Mouse (Mus musculus) hindbrain, embryonic 16.5 days (tissue): ENCODE results near the gene Rbm18. TPM values are rescaled to one million over a fixed set of nuclear protein-coding genes. Genes with fewer than 3 reads are reported as not detected.
A peak's percentile ranks its signal among the peaks of the same experiment; 100 is the strongest.
"Not testable (repeated sequence)": the region's sequence is repeated elsewhere in the genome, so short reads cannot be mapped to it uniquely, and the experiment has no call there.

Source experiments
- ATAC-seq: fragments of 200-750 bp; cut with Nextera tagmentation; 2 replicates; pipeline ENCODE4 v1.8.0; 2017; ENCODE audit warnings: moderate TSS enrichment, moderate library complexity
- H3K27ac ChIP-seq: fragments of 300-500 bp; sonication (generic); 2 replicates; pipeline ENCODE4 v1.5.1; 2014; ENCODE audit warnings: low read depth, mild to moderate bottlenecking, control low read depth, low read length, moderate library complexity
- H3K27me3 ChIP-seq: fragments of 300-500 bp; sonication (generic); replicated peaks from 2 replicates; pipeline ENCODE4 v1.6.1; 2014; ENCODE audit warnings: low read length; ENCODE audit not compliant: control insufficient read depth, insufficient read depth
- H3K36me3 ChIP-seq: fragments of 300-500 bp; sonication (generic); 2 replicates; pipeline ENCODE4 v1.6.1; 2014; ENCODE audit warnings: mild to moderate bottlenecking, low read length, moderate library complexity, mixed read lengths; ENCODE audit not compliant: control insufficient read depth, insufficient read depth
- H3K4me1 ChIP-seq: fragments of 300-500 bp; sonication (generic); 2 replicates; pipeline ENCODE4 v1.6.1; 2014; ENCODE audit warnings: low read depth, low read length; ENCODE audit not compliant: control insufficient read depth, insufficient read depth
- H3K4me2 ChIP-seq: fragments of 300-500 bp; sonication (generic); 2 replicates; pipeline ENCODE4 v1.6.1; 2014; ENCODE audit warnings: mild to moderate bottlenecking, low read length, control low read depth, moderate library complexity
- H3K4me3 ChIP-seq: fragments of 300-500 bp; sonication (generic); 2 replicates; pipeline ENCODE4 v1.5.1; 2014; ENCODE audit warnings: mild to moderate bottlenecking, low read length, control low read depth, moderate library complexity
- H3K9ac ChIP-seq: fragments of 300-500 bp; sonication (generic); 2 replicates; pipeline ENCODE4 v1.6.1; 2014; ENCODE audit warnings: low read depth, mild to moderate bottlenecking, control low read depth, low read length, moderate library complexity
- H3K9me3 ChIP-seq: fragments of 300-500 bp; sonication (generic); 2 replicates; pipeline ENCODE4 v1.6.1; 2014; ENCODE audit warnings: mild to moderate bottlenecking, low read length, moderate library complexity; ENCODE audit not compliant: control insufficient read depth
- WGBS: fragments of 180-500 bp; shearing (Covaris S2); extraction: QIAGEN DNeasy Blood & Tissue Kit; methylation state at CpG from one replicate; pipeline ENCODE4 v1.1.7; 2014; 5-methylcytosine and 5-hydroxymethylcytosine counted together
- polyA plus RNA-seq: library from polyadenylated mRNA; unstranded; fragments of >200 nt; fragmentation: Nextera tagmentation; extraction: Ambion mirVana; gene quantifications from 2 replicates; pipeline ENCODE4 v1.2.1, GENCODE M21; 2015

Gene Rbm18
- polyA plus RNA-seq, 1 experiment from 2014 or later = 114 TPM

- WGBS = 63% methylated on average over 1 of the region's 1 CpGs
- ATAC-seq = peak; percentile 63; the same call in 1 of the 2 replicates
- no peaks in the 10 kb centered on the region for H3K4me1 ChIP-seq
- no peaks in the 10 kb centered on the region for H3K27me3 ChIP-seq
- H3K4me2 ChIP-seq = no peak overlapping the region
- H3K4me3 ChIP-seq = no peak overlapping the region
- H3K9me3 ChIP-seq = no peaks in the 10 kb centered on the region
- no peak overlapping the region for H3K9ac ChIP-seq
- no peak overlapping the region for H3K27ac ChIP-seq
- H3K36me3 ChIP-seq = no peaks in the 10 kb centered on the region
Observed at GRCm38 (mm10) chr2:36167990-36168618, 31.5 kb upstream of the Rbm18 start.

DNA sequence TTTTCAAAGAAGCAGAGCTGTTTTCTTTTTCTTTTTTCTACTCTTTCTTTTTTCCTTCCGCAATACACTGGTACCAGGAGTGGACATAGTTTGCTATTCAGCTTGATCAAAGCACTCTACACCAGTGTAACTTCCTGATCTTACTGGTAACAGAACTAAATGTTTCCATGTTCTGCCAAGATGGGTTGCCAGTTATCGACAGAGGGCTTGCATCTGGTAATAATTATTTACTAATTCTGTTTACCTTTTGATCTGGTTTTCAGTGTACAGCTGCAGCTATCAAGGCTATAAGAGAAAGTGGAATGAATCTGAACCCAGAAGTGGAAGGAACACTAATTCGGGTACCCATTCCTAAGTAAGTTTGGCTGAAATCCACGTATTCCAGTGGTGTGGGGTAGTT, 22.8 kb upstream of the Rbm18 start:
- WGBS = 90% methylated on average over 4 of the region's 4 CpGs
- Histone ChIP-seq H3K9me3 (no peaks in the 10 kb centered on the region), H3K4me2 (no peak overlapping the region), H3K36me3 (peaks cover 9% of the 10 kb centered on the region), H3K4me3 (no peak overlapping the region), H3K9ac (no peak overlapping the region), H3K27ac (no peak overlapping the region), H3K27me3 (no peaks in the 10 kb centered on the region), H3K4me1 (no peaks in the 10 kb centered on the region)
- ATAC-seq = no peak

DNA sequence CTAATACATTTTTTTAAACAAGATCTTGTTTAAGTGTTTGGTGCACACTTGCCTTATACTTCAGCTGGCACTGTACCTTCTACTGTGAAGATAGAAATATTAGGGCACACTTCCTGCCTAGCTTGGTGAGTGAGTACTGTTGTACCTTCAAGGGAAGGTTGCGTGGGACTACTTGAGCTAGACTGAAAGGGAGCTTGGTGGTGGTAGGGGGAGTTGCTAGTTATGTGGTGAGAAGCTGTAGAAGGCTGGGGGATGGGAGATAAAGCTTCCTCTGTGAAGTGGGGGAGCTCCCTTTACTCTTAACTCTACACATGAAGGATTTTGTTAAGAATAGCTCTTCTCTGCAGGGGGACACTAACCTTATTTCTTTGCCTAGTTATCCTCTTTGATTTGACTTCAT, 20.9 kb upstream of the Rbm18 start:
- Histone ChIP-seq H3K27ac (no peak overlapping the region), H3K9ac (no peak overlapping the region), H3K36me3 (peaks cover 14% of the 10 kb centered on the region), H3K4me2 (no peak overlapping the region), H3K9me3 (no peaks in the 10 kb centered on the region), H3K4me1 (no peaks in the 10 kb centered on the region), H3K4me3 (no peak overlapping the region), H3K27me3 (no peaks in the 10 kb centered on the region)
- WGBS = 87% methylated on average over 1 of the region's 1 CpGs
- ATAC-seq = no peak

DNA sequence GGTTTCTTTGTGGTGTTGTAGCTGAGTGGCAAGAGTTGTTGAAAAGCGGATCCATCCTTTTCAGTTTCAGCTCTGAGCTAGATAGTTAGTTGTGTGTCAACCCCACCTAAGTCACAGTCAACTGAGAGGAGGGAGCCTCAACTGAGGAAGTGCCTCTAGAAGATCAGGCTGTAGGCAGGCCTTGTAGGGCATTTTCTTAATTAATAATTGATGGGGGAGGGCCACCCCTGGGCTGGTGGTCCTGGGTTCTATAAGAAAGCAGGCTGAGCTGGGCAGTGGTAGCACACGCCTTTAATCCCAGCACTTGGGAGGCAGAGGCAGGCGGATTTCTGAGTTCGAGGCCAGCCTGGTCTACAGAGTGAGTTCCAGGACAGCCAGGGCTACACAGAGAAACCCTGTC, 15.8 kb upstream of the Rbm18 start:
- H3K9ac ChIP-seq, ATAC-seq, H3K4me2 ChIP-seq, H3K27ac ChIP-seq, H3K27me3 ChIP-seq, H3K9me3 ChIP-seq, H3K4me3 ChIP-seq, H3K4me1 ChIP-seq: not testable (repeated sequence)
- peaks cover 12% of the 10 kb centered on the region for H3K36me3 ChIP-seq
- 100% methylated on average over 4 of the region's 4 CpGs for WGBS

- H3K36me3 ChIP-seq = peaks cover 2% of the 10 kb centered on the region; the same call in 1 of the 2 replicates
- no peak overlapping the region for H3K4me2 ChIP-seq
- no peaks in the 10 kb centered on the region for H3K27me3 ChIP-seq
- no peak overlapping the region for H3K4me3 ChIP-seq
- H3K4me1 ChIP-seq = no peaks in the 10 kb centered on the region
- H3K27ac ChIP-seq = no peak overlapping the region
- ATAC-seq = no peak
- no peak overlapping the region for H3K9ac ChIP-seq
- 91% methylated on average over 7 of the region's 7 CpGs for WGBS
- H3K9me3 ChIP-seq = no peaks in the 10 kb centered on the region
Observed at GRCm38 (mm10) chr2:36148876-36149365, 12.3 kb upstream of the Rbm18 start.

- H3K4me3 ChIP-seq = no peak overlapping the region
- H3K4me1 ChIP-seq = peaks cover 17% of the 10 kb centered on the region
- no peak for ATAC-seq
Observed at GRCm38 (mm10) chr2:36139096-36139495, 2.5 kb upstream of the Rbm18 start.

DNA sequence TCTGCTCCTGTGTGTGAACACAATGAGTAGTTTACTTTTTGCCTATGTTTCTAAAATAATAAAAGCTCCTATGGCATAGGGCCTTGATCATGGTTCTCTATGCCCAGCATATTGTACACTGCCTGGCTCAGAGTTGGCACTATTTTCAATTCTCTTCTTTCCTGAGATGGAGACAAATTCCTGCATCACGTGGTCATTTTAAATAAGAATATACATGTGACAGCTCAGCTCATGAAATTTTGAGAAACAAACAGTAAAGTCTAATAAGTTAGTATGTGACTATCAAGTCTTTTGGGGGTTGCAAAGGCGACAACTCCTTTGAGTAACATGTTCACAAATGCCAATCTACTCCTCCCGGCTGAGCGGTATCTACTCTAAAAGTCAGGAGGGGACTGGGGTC, 686 bp downstream of the Rbm18 start:
- peaks cover 17% of the 10 kb centered on the region for H3K4me1 ChIP-seq

More at GRCm38 (mm10) chr2:36139096-36139495, 2.5 kb upstream of the Rbm18 start:
- WGBS = 81% methylated on average over 2 of the region's 2 CpGs
- H3K9ac ChIP-seq = no peak overlapping the region
- no peaks in the 10 kb centered on the region for H3K36me3 ChIP-seq
- H3K4me2 ChIP-seq = no peak overlapping the region
- no peak overlapping the region for H3K27ac ChIP-seq
- H3K9me3 ChIP-seq = no peaks in the 10 kb centered on the region
- no peaks in the 10 kb centered on the region for H3K27me3 ChIP-seq

DNA sequence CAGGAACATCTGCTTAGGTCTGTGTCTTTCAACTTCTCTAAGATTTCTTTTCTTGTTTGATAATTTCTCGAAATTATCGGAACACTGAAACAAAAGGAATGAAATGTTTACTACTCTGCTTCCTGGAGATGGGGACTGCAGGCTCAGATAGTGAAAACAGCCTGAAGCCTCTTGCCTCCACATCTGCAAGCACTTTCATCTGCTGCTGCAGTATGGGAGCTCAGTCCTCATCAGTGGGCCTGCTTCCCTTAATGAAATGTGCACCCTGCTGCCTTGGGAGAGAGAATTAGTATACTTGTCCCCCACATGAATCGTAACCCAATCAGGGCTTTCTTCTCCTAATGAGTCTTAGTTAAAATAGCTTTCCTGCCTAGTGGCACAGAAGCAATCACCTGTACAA, 7.5 kb downstream of the Rbm18 start:
- 82% methylated on average over 3 of the region's 3 CpGs for WGBS
- H3K27ac ChIP-seq = no peak overlapping the region
- no peak overlapping the region for H3K4me3 ChIP-seq
- H3K4me1 ChIP-seq = no peaks in the 10 kb centered on the region
- no peak overlapping the region for H3K4me2 ChIP-seq
- peaks cover 24% of the 10 kb centered on the region for H3K36me3 ChIP-seq
- H3K27me3 ChIP-seq = no peaks in the 10 kb centered on the region
- no peak overlapping the region for H3K9ac ChIP-seq
- ATAC-seq = no peak
- H3K9me3 ChIP-seq = no peaks in the 10 kb centered on the region

More for the DNA sequence above, 686 bp downstream of the Rbm18 start:
- Histone ChIP-seq H3K4me2 (peak overlapping the region; percentile 63), H3K36me3 (peaks cover 11% of the 10 kb centered on the region; the same call in 1 of the 2 replicates), H3K9ac (peak overlapping the region; percentile 87), H3K9me3 (no peaks in the 10 kb centered on the region), H3K4me3 (peak overlapping the region; percentile 73), H3K27ac (peak overlapping the region; percentile 86), H3K27me3 (no peaks in the 10 kb centered on the region)
- WGBS = 2% methylated on average over 4 of the region's 4 CpGs
- no peak for ATAC-seq

- Histone ChIP-seq H3K4me1 (no peaks in the 10 kb centered on the region), H3K27me3 (no peaks in the 10 kb centered on the region), H3K9ac (no peak overlapping the region), H3K9me3 (no peaks in the 10 kb centered on the region), H3K27ac (no peak overlapping the region), H3K36me3 (peaks cover 21% of the 10 kb centered on the region), H3K4me3 (no peak overlapping the region), H3K4me2 (no peak overlapping the region)
- WGBS = 83% methylated on average over 4 of the region's 4 CpGs
- ATAC-seq = no peak
Observed at GRCm38 (mm10) chr2:36127973-36128372, 8.6 kb downstream of the Rbm18 start.
